Mouse (Mus musculus) heart, embryonic 16.5 days (tissue): ENCODE results near the gene Cnga4. TPM values are rescaled to one million over a fixed set of nuclear protein-coding genes. Genes with fewer than 3 reads are reported as not detected.
"Not testable (repeated sequence)": the region's sequence is repeated elsewhere in the genome, so short reads cannot be mapped to it uniquely, and the experiment has no call there.

ENCODE experiments used
- ATAC-seq: fragments of 200-750 bp; cut with Nextera tagmentation; replicated peaks from 2 replicates; pipeline ENCODE4 v1.8.0; 2017; ENCODE audit warnings: moderate number of reproducible peaks; ENCODE audit not compliant: insufficient read depth, low FRiP score; ENCODE audit errors: extremely low read depth
- H3K27ac ChIP-seq: fragments of 300-500 bp; sonication (generic); 2 replicates; pipeline ENCODE4 v1.5.1; 2014; ENCODE audit warnings: mild to moderate bottlenecking, low read length, control low read depth, moderate library complexity
- H3K27me3 ChIP-seq: fragments of 300-500 bp; sonication (generic); 2 replicates; pipeline ENCODE4 v1.6.1; 2014; ENCODE audit warnings: low read length, mixed read lengths; ENCODE audit not compliant: control insufficient read depth, insufficient read depth
- H3K36me3 ChIP-seq: fragments of 300-500 bp; sonication (generic); 2 replicates; pipeline ENCODE4 v1.6.1; 2014; ENCODE audit not compliant: control insufficient read depth, insufficient read depth
- H3K4me1 ChIP-seq: fragments of 300-500 bp; sonication (generic); 2 replicates; pipeline ENCODE4 v1.6.1; 2014; ENCODE audit warnings: low read length, mixed read lengths; ENCODE audit not compliant: control insufficient read depth, insufficient read depth
- H3K4me2 ChIP-seq: fragments of 300-500 bp; sonication (generic); 2 replicates; pipeline ENCODE4 v1.6.1; 2014; ENCODE audit warnings: low read depth, mild to moderate bottlenecking, control low read depth, low read length
- H3K4me3 ChIP-seq: fragments of 300-500 bp; sonication (generic); 2 replicates; pipeline ENCODE4 v1.5.1; 2014; ENCODE audit warnings: mild to moderate bottlenecking, control low read depth, low read length
- H3K9ac ChIP-seq: fragments of 300-500 bp; sonication (generic); 2 replicates; pipeline ENCODE4 v1.6.1; 2014; ENCODE audit warnings: low read length, control low read depth
- H3K9me3 ChIP-seq: fragments of 300-500 bp; sonication (generic); replicated peaks from 2 replicates; pipeline ENCODE4 v1.6.1; 2016; ENCODE audit warnings: low read length; ENCODE audit not compliant: control insufficient read depth
- WGBS: fragments of 180-500 bp; shearing (Covaris S2); extraction: QIAGEN DNeasy Blood & Tissue Kit; methylation state at CpG from one replicate; pipeline ENCODE4 v1.1.7; 2014; 5-methylcytosine and 5-hydroxymethylcytosine counted together
- polyA plus RNA-seq: library from polyadenylated mRNA; unstranded; fragments of >200 nt; fragmentation: Nextera tagmentation; extraction: Ambion mirVana; gene quantifications from 2 replicates; pipeline ENCODE4 v1.2.1, GENCODE M21; 2015

The Cnga4 gene
- polyA plus RNA-seq, 1 experiment from 2014 or later, result 0.05 TPM

- H3K4me3 ChIP-seq, result peak within 1 kb of the TSS; percentile 81
- peaks cover 16% of the 10 kb centered on the region for H3K4me1 ChIP-seq
- H3K27me3 ChIP-seq, result no peaks in the 10 kb centered on the region
- H3K9ac ChIP-seq, result peak within 1 kb of the TSS; percentile 90
- peak within 1 kb of the TSS; percentile 79 for H3K4me2 ChIP-seq
- H3K36me3 ChIP-seq, result peaks cover 3% of the 10 kb centered on the region; the same call in 1 of the 2 replicates
- H3K9me3 ChIP-seq, result no peaks in the 10 kb centered on the region
- 1% methylated on average over 51 of the region's 55 CpGs for WGBS
- H3K27ac ChIP-seq, result peak within 1 kb of the TSS; percentile 85
- peak; percentile 98 for ATAC-seq
These were observed 4.3 kb upstream of the Cnga4 start, which contains the start of gene Fam160a2 for GRCm38 (mm10) chr7:105399935-105400624. Gene Fam160a2, minus strand, starts transcription at chr7:105400054.

- Histone ChIP-seq H3K4me2 (no peak overlapping the region), H3K4me1 (no peaks in the 10 kb centered on the region), H3K9me3 (no peaks in the 10 kb centered on the region), H3K4me3 (no peak overlapping the region), H3K27me3 (no peaks in the 10 kb centered on the region), H3K9ac (no peak overlapping the region), H3K27ac (no peak overlapping the region), H3K36me3 (no peaks in the 10 kb centered on the region)
- ATAC-seq, result no peak
- WGBS, result 86% methylated on average over 1 of the region's 1 CpGs
These were observed 2.0 kb downstream of the Cnga4 start for GRCm38 (mm10) chr7:105406322-105406721.

- not testable (repeated sequence) for ATAC-seq, H3K9me3 ChIP-seq, H3K4me3 ChIP-seq, H3K36me3 ChIP-seq, H3K27ac ChIP-seq, H3K4me2 ChIP-seq, H3K4me1 ChIP-seq, H3K9ac ChIP-seq, H3K27me3 ChIP-seq
- WGBS, result 51% methylated on average over 8 of the region's 8 CpGs
These were observed 7.7 kb downstream of the Cnga4 start for GRCm38 (mm10) chr7:105411874-105412632.

GRCm38 (mm10) chr7:105414385-105414784 is 10.0 kb downstream of the Cnga4 start:
- H3K9me3 ChIP-seq, result no peaks in the 10 kb centered on the region
- H3K27me3 ChIP-seq, result no peaks in the 10 kb centered on the region
- H3K4me3 ChIP-seq, result no peak overlapping the region
- H3K27ac ChIP-seq, result no peak overlapping the region
- ATAC-seq, result no peak
- H3K4me1 ChIP-seq, result no peaks in the 10 kb centered on the region
- no peaks in the 10 kb centered on the region for H3K36me3 ChIP-seq
- WGBS, result 60% methylated on average over 6 of the region's 6 CpGs
- H3K4me2 ChIP-seq, result no peak overlapping the region
- H3K9ac ChIP-seq, result no peak overlapping the region

GRCm38 (mm10) chr7:105416529-105416928 is 12.2 kb downstream of the Cnga4 start:
- 91% methylated on average over 7 of the region's 7 CpGs for WGBS
- no peak overlapping the region for H3K4me2 ChIP-seq
- no peak overlapping the region for H3K27ac ChIP-seq
- ATAC-seq, result no peak
- H3K36me3 ChIP-seq, result no peaks in the 10 kb centered on the region
- H3K9me3 ChIP-seq, result no peaks in the 10 kb centered on the region
- no peak overlapping the region for H3K4me3 ChIP-seq
- H3K9ac ChIP-seq, result no peak overlapping the region
- no peaks in the 10 kb centered on the region for H3K27me3 ChIP-seq
- no peaks in the 10 kb centered on the region for H3K4me1 ChIP-seq

- Histone ChIP-seq H3K27ac (no peak overlapping the region), H3K4me1 (no peaks in the 10 kb centered on the region), H3K4me2 (no peak overlapping the region), H3K27me3 (no peaks in the 10 kb centered on the region), H3K9ac (no peak overlapping the region), H3K9me3 (no peaks in the 10 kb centered on the region), H3K4me3 (no peak overlapping the region), H3K36me3 (no peaks in the 10 kb centered on the region)
- 82% methylated on average over 5 of the region's 5 CpGs for WGBS
- no peak for ATAC-seq
These were observed 13.7 kb downstream of the Cnga4 start for GRCm38 (mm10) chr7:105418106-105418505.

- H3K27ac ChIP-seq, result no peak overlapping the region
- 25% methylated on average over 2 of the region's 2 CpGs for WGBS
- no peak overlapping the region for H3K4me3 ChIP-seq
- H3K4me2 ChIP-seq, result no peak overlapping the region
- no peak for ATAC-seq
- no peaks in the 10 kb centered on the region for H3K9me3 ChIP-seq
- no peaks in the 10 kb centered on the region for H3K36me3 ChIP-seq
- peaks cover 7% of the 10 kb centered on the region; the same call in 1 of the 2 replicates for H3K4me1 ChIP-seq
- peaks cover 22% of the 10 kb centered on the region for H3K27me3 ChIP-seq
- no peak overlapping the region for H3K9ac ChIP-seq
These were observed 16.5 kb downstream of the Cnga4 start for GRCm38 (mm10) chr7:105420903-105421302.

- Histone ChIP-seq H3K9ac (no peak overlapping the region), H3K27ac (no peak overlapping the region), H3K9me3 (no peaks in the 10 kb centered on the region), H3K36me3 (no peaks in the 10 kb centered on the region), H3K27me3 (peaks cover 48% of the 10 kb centered on the region), H3K4me1 (peaks cover 8% of the 10 kb centered on the region; the same call in 1 of the 2 replicates), H3K4me2 (no peak overlapping the region), H3K4me3 (no peak overlapping the region)
- WGBS, result 23% methylated on average over 5 of the region's 5 CpGs
- no peak for ATAC-seq
These were observed 20.0 kb downstream of the Cnga4 start for GRCm38 (mm10) chr7:105424368-105424767.

- peaks cover 48% of the 10 kb centered on the region for H3K27me3 ChIP-seq
These were observed 21.2 kb downstream of the Cnga4 start, which contains the start of gene Cckbr for GRCm38 (mm10) chr7:105425424-105426043. Gene Cckbr, plus strand, starts transcription at chr7:105425731.

More at GRCm38 (mm10) chr7:105425424-105426043, 21.2 kb downstream of the Cnga4 start, which contains the start of gene Cckbr:
- Histone ChIP-seq H3K4me1 (peaks cover 8% of the 10 kb centered on the region; the same call in 1 of the 2 replicates), H3K27ac (no peak within 1 kb of the TSS), H3K9ac (peak within 1 kb of the TSS; percentile 60), H3K36me3 (no peaks in the 10 kb centered on the region), H3K4me2 (peak within 1 kb of the TSS; percentile 81), H3K4me3 (peak within 1 kb of the TSS; percentile 52), H3K9me3 (no peaks in the 10 kb centered on the region)
- WGBS, result 3% methylated on average over 31 of the region's 31 CpGs
- 0 out of 2 replicates have a peak, but pooled peaks have one; percentile 32 for ATAC-seq
